Mouse (Mus musculus) C2C12 (cell line): ENCODE measurements around the gene Arglu1.

Source experiments
- CTCF ChIP-seq: IDR thresholded peaks from one replicate; pipeline ENCODE4 v1.5.1; 2011; ENCODE audit not compliant: control insufficient read depth, insufficient read depth, insufficient read length
- FOSL1 ChIP-seq: IDR thresholded peaks from one replicate; pipeline ENCODE4 v1.8.0; 2011; ENCODE audit warnings: mild to moderate bottlenecking, low read length; ENCODE audit not compliant: poor library complexity, insufficient read depth, severe bottlenecking
- MAX ChIP-seq: IDR thresholded peaks from one replicate; pipeline ENCODE4 v1.6.1; 2011; ENCODE audit warnings: mild to moderate bottlenecking, control low read depth

DNA sequence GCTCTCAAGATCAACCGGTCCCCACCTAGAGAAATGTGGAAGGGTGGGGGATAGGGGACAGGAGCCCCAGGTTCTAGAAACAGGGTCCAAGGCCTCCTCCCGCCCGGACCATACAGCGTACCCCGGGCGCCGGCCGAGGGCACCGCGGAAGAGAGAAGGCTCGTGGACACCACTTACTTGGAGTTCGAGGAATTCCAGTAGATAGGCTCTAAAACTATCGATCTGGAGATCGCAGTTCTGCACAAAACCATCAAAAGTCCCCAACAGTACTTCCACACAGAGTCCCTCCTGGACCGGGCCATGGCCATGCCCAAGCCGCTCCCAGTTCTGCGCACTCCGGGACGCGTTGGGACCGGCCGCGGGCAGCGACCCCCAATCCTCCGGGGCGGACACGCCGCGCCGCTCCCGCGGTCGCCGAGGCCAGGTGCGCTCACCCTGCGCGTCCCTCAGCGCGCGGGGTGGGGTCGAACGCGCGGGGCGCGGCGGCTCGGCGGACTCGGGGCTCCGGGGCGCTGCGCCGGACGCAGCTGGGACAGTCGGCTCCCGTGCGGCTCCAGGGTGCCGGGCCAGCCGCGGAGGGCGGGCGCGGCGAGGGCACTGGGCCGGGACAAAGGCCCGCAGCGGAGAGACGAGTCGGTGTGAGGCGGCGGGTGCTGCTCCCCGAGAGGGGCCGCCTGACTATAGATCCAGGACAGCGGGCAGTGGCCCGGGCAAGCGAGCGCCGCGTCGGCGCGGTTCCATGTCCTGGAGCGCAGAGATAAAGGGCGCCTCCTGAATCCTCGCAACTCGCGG lies 29.8 kb downstream of the Arglu1 start:
- no peak for TF ChIP-seq MAX
- TF ChIP-seq CTCF: no peak
- no peak for TF ChIP-seq FOSL1
